Comparison of ENCODE assay signal across 8 mouse cellular contexts in the genomic region with DNA sequence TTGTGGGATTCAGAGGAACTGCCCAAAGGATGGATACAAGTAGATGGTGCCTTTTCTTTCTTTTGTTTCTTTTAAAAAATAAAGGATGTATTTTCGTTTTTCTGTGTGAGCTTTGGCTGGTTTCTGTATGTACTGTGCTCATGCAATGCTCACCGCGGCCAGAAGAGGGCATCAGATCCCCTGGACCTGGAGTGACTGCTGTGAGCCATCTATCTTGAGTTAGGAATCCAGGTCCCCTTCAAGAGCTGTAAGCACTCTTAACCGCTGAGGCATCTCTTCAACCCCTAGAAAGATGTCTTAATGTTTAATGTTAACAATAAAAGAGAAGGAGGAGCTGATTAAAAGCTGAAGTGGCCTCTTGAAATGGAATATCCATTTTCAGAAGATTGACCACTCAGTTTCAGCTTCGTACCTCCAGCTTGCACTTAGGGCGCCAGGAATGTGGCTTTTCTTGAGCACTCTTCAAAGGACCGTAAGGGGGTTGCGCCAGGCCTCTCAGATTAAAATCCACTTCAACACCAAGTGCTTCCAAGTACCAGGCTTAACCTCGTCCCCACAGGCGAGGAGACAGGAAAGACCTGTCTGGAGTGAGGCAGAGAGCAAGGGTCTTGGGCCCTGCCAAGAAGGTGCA. TPM values are rescaled to one million over a fixed set of nuclear protein-coding genes. Genes with fewer than 3 reads are reported as not detected.
A peak's percentile ranks its signal among the peaks of the same experiment; 100 is the strongest.
DNase-seq lines count a peak whose midpoint lies in the region; ATAC-seq and TF ChIP-seq lines count a peak whose summit lies in the region.

No protein-coding gene starts in this region.

- H3K27me3 ChIP-seq in lung, postnatal 0 days (replicated peaks; ENCODE audit: insufficient read depth, low read length): no peaks in the 10 kb centered on the region

- peak; percentile 96 for TF ChIP-seq EP300 in lung, postnatal 0 days (IDR thresholded peaks at IDR 0.05)

- WGBS in lung, postnatal 0 days: 35% methylated on average over 10 of the region's 10 CpGs

- no peak overlapping the region for H3K4me3 ChIP-seq in layer of hippocampus, adult 2 months
- H3K4me3 ChIP-seq in lung, postnatal 0 days (ENCODE audit: low read depth, low read length): no peak overlapping the region

- no peak overlapping the region for H3K27ac ChIP-seq in layer of hippocampus, adult 2 months
- H3K27ac ChIP-seq in lung, postnatal 0 days (ENCODE audit: low read length): peak overlapping the region; percentile 76; the same call in 1 of the 2 replicates

- ATAC-seq in CD4-positive, CD25-positive, alpha-beta regulatory T cell, adult 4 months: peak; percentile 72
- ATAC-seq in lung, postnatal 0 days: peak; percentile 93
- no peak for ATAC-seq in activated CD4-positive, CD25-positive, alpha-beta regulatory T cell, adult 4 months

- H3K36me3 ChIP-seq in lung, postnatal 0 days (ENCODE audit: insufficient read depth, low read length): no peaks in the 10 kb centered on the region

- no peak overlapping the region for H3K9ac ChIP-seq in lung, postnatal 0 days (replicated peaks; ENCODE audit: low read depth)

- no peak overlapping the region for H3K4me2 ChIP-seq in lung, postnatal 0 days (replicated peaks; ENCODE audit: low read depth, low read length)

- H3K9me3 ChIP-seq in lung, postnatal 0 days (ENCODE audit: low read length): no peaks in the 10 kb centered on the region

- peak; percentile 97 for TF ChIP-seq CTCF in layer of hippocampus, adult 2 months (conservative IDR thresholded peaks at IDR 0.05)
- peak; percentile 89 for TF ChIP-seq CTCF in lung, postnatal 0 days (IDR thresholded peaks at IDR 0.05)

- peak; percentile 91 for DNase-seq in NIH3T3 (ENCODE audit: low read depth)
- peak; percentile 82 to 87 for DNase-seq in cerebellum, postnatal 36 days
- DNase-seq in gastrocnemius, postnatal 25 days: peak; percentile 57
- DNase-seq in layer of hippocampus, adult 2 months (ENCODE audit: low spot score in 2 of 2): peak; percentile 69 to 91
- peak; percentile 96 for DNase-seq in lung, postnatal 0 days (ENCODE audit: low spot score)
- DNase-seq in right cerebral cortex, postnatal 14 days: peak; percentile 87

- H3K4me1 ChIP-seq in lung, postnatal 0 days (ENCODE audit: insufficient read depth, low read depth, low read length): peaks cover 7% of the 10 kb centered on the region; the same call in 1 of the 2 replicates

RNA-seq across cellular contexts. Expression of gene Adcy7, which starts 5.9 kb away (rescaled TPM):
- 100 to 1,000 TPM in 1 of 2 experiments, 10 to 100 TPM in 1; 79.4 to 143 TPM for polyA plus RNA-seq in CD4-positive, CD25-positive, alpha-beta regulatory T cell, adult 4 months (2017; shearing (Covaris generic))
- total RNA-seq in gastrocnemius, postnatal 25 days (2021): 1 to 10 TPM; 6.7 to 7.9 TPM
- 1 to 10 TPM; 2.1 to 2.6 TPM for total RNA-seq in layer of hippocampus, adult 2 months (2021)
- polyA plus RNA-seq in lung, postnatal 0 days (2015; fragmentation: Nextera tagmentation; extraction: Ambion mirVana): 16.5 and 17.6 TPM in 2 replicates
- polyA plus RNA-seq in activated CD4-positive, CD25-positive, alpha-beta regulatory T cell, adult 4 months (2017; shearing (Covaris generic)): 10 to 100 TPM; 71.1 to 90.3 TPM
